Mouse (Mus musculus) midbrain, embryonic 13.5 days (tissue): Measurements from ENCODE around the gene Cadm2. TPM values are rescaled to one million over a fixed set of nuclear protein-coding genes. Genes with fewer than 3 reads are reported as not detected.

ENCODE experiments used
- ATAC-seq: fragments of 200-750 bp; cut with Nextera tagmentation; 2 replicates; pipeline ENCODE4 v1.8.0; 2017; ENCODE audit warnings: mild to moderate bottlenecking, moderate TSS enrichment, moderate library complexity
- H3K27ac ChIP-seq: fragments of 300-500 bp; sonication (generic); 2 replicates; pipeline ENCODE4 v1.5.1; 2015; ENCODE audit warnings: inconsistent platforms, mild to moderate bottlenecking, moderate library complexity
- H3K27me3 ChIP-seq: fragments of 300-500 bp; sonication (generic); 2 replicates; pipeline ENCODE4 v1.6.1; 2015; ENCODE audit warnings: mild to moderate bottlenecking, inconsistent platforms
- H3K36me3 ChIP-seq: fragments of 300-500 bp; sonication (generic); 2 replicates; pipeline ENCODE4 v1.6.1; 2015; ENCODE audit warnings: mild to moderate bottlenecking, inconsistent platforms
- H3K4me1 ChIP-seq: fragments of 300-500 bp; sonication (generic); replicated peaks from 2 replicates; pipeline ENCODE4 v1.6.1; 2015; ENCODE audit warnings: inconsistent platforms
- H3K4me2 ChIP-seq: fragments of 300-500 bp; sonication (generic); replicated peaks from 2 replicates; pipeline ENCODE4 v1.6.1; 2015; ENCODE audit warnings: moderate library complexity, mild to moderate bottlenecking, inconsistent platforms
- H3K4me3 ChIP-seq: fragments of 300-500 bp; sonication (generic); replicated peaks from 2 replicates; pipeline ENCODE4 v1.5.1; 2015; ENCODE audit warnings: mild to moderate bottlenecking, inconsistent platforms
- H3K9ac ChIP-seq: fragments of 300-500 bp; sonication (generic); replicated peaks from 2 replicates; pipeline ENCODE4 v1.6.1; 2015; ENCODE audit warnings: mild to moderate bottlenecking, inconsistent platforms
- H3K9me3 ChIP-seq: fragments of 300-500 bp; sonication (generic); 2 replicates; pipeline ENCODE4 v1.6.1; 2016; ENCODE audit warnings: mild to moderate bottlenecking, inconsistent platforms
- WGBS: fragments of 180-500 bp; shearing (Covaris S2); methylation state at CpG from one replicate; pipeline ENCODE4 v1.1.7; 2015; 5-methylcytosine and 5-hydroxymethylcytosine counted together
- polyA plus RNA-seq: library from polyadenylated mRNA; unstranded; fragments of >200 nt; fragmentation: Nextera tagmentation; extraction: Ambion mirVana; gene quantifications from 2 replicates; pipeline ENCODE4 v1.2.1, GENCODE M21; 2015

The Cadm2 gene
- polyA plus RNA-seq, 1 experiment from 2014 or later, result 29.1 TPM

- Histone ChIP-seq H3K9me3 (no peaks in the 10 kb centered on the region), H3K4me2 (no peak overlapping the region), H3K4me3 (no peak overlapping the region), H3K36me3 (no peaks in the 10 kb centered on the region), H3K27ac (no peak overlapping the region), H3K9ac (no peak overlapping the region), H3K27me3 (no peaks in the 10 kb centered on the region), H3K4me1 (no peaks in the 10 kb centered on the region)
- peak; percentile 34; the same call in 1 of the 2 replicates for ATAC-seq
- WGBS, result 78% methylated on average over 6 of the region's 6 CpGs
Observed at GRCm38 (mm10) chr16:66987741-66988140, 633.0 kb downstream of the Cadm2 start.

GRCm38 (mm10) chr16:66986879-66987278 lies 633.8 kb downstream of the Cadm2 start:
- no peak overlapping the region for H3K4me2 ChIP-seq
- WGBS, result 74% methylated on average over 7 of the region's 7 CpGs
- no peaks in the 10 kb centered on the region for H3K36me3 ChIP-seq
- no peak overlapping the region for H3K9ac ChIP-seq
- ATAC-seq, result no peak
- no peak overlapping the region for H3K27ac ChIP-seq
- no peak overlapping the region for H3K4me3 ChIP-seq
- no peaks in the 10 kb centered on the region for H3K9me3 ChIP-seq
- H3K27me3 ChIP-seq, result no peaks in the 10 kb centered on the region
- H3K4me1 ChIP-seq, result no peaks in the 10 kb centered on the region

DNA sequence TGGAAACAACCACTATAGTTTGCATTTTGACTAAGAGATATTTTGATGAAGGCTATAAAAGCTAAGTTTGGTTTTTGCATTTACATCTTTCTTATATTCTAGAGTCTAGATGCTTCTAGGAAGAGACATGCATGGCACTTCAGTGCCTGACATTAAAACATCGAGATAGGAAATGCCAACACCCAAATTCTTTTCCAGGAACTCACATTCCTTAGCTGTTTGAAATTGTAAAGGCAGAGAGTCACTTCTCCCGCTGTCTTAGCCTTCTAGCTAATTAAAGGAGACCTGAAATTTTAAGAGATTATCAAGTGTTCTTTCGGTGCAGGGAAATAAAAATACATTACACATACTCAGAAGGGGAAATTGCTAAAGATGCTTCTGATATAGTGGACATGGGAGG lies 649.8 kb downstream of the Cadm2 start:
- ATAC-seq, result no peak
- Histone ChIP-seq H3K36me3 (no peaks in the 10 kb centered on the region), H3K9ac (no peak overlapping the region), H3K4me2 (no peak overlapping the region), H3K4me1 (peaks cover 11% of the 10 kb centered on the region), H3K4me3 (no peak overlapping the region), H3K27me3 (no peaks in the 10 kb centered on the region), H3K27ac (no peak overlapping the region), H3K9me3 (no peaks in the 10 kb centered on the region)
- 74% methylated on average over 3 of the region's 3 CpGs for WGBS

DNA sequence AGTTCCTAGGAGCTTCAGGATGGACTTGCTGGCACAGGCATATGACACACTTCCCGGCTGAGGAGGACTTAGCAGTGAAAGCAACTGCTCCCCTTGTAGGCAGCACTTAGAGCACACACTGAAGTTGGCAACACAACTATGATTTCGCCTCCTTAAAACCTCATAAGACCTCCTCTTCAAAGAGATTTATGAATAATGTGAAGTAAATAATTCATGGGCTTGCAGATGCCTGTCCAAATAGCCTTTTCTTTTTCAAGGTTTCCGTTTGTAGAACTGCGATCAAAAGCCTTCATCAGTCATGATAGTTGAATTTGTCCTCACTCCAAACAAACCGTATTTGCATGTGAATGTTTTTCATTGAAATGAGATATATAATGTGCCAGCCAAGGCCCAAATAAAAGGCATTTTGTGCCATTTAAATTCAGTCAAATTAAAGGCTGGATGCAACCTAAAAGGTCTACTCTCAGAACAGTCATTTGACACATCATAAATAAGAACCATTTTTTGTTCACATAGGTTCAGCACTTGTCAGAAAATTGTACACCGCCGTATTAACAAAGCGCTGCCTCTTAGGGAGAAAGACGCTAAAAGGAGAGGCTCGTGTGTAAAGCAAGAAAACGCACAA lies 651.1 kb downstream of the Cadm2 start:
- peak overlapping the region; percentile 3; the same call in 1 of the 2 replicates for H3K4me2 ChIP-seq
- no peaks in the 10 kb centered on the region for H3K9me3 ChIP-seq
- H3K36me3 ChIP-seq, result no peaks in the 10 kb centered on the region
- H3K9ac ChIP-seq, result no peak overlapping the region
- WGBS, result 49% methylated on average over 11 of the region's 11 CpGs
- peaks cover 11% of the 10 kb centered on the region for H3K4me1 ChIP-seq
- ATAC-seq, result peak; percentile 82
- no peak overlapping the region for H3K4me3 ChIP-seq
- H3K27ac ChIP-seq, result no peak overlapping the region; the same call in 1 of the 2 replicates
- H3K27me3 ChIP-seq, result no peaks in the 10 kb centered on the region

- H3K36me3 ChIP-seq, result no peaks in the 10 kb centered on the region
- no peak overlapping the region for H3K9ac ChIP-seq
- no peaks in the 10 kb centered on the region for H3K27me3 ChIP-seq
- H3K4me2 ChIP-seq, result no peak overlapping the region
- WGBS, result 80% methylated on average over 5 of the region's 5 CpGs
- H3K9me3 ChIP-seq, result no peaks in the 10 kb centered on the region
- no peak overlapping the region for H3K4me3 ChIP-seq
- no peak overlapping the region for H3K27ac ChIP-seq
- no peak for ATAC-seq
- peaks cover 11% of the 10 kb centered on the region for H3K4me1 ChIP-seq
Observed at GRCm38 (mm10) chr16:66968336-66968735, 652.4 kb downstream of the Cadm2 start.

DNA sequence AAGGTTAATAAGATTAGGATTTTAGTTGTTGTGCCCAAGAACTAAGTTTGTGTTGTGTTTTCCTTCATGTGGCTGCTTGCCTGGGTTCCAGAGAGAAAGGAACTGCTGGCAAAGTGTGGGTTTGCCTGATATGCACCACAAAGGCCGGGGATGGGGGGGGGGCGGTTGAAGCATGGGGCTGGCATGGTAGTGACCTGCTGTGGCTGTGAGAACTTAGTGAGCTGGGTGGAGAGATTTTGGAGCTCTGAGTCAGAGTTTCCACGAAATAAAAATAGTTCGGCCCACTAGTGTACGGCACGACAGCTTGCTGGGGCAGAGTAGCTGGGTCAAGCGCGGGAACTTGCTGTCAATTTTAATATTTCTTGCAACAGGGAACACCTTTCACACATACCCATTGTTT lies 653.0 kb downstream of the Cadm2 start:
- no peak for ATAC-seq
- Histone ChIP-seq H3K9me3 (no peaks in the 10 kb centered on the region), H3K36me3 (no peaks in the 10 kb centered on the region)

GRCm38 (mm10) chr16:66959146-66959545 lies 661.6 kb downstream of the Cadm2 start:
- H3K4me3 ChIP-seq, result no peak overlapping the region
- H3K36me3 ChIP-seq, result no peaks in the 10 kb centered on the region
- no peaks in the 10 kb centered on the region for H3K4me1 ChIP-seq
- H3K9ac ChIP-seq, result no peak overlapping the region
- no peak overlapping the region for H3K27ac ChIP-seq
- ATAC-seq, result no peak
- no peaks in the 10 kb centered on the region for H3K27me3 ChIP-seq
- no peaks in the 10 kb centered on the region for H3K9me3 ChIP-seq
- H3K4me2 ChIP-seq, result no peak overlapping the region
- 81% methylated on average over 3 of the region's 3 CpGs for WGBS

More for the DNA sequence above, 653.0 kb downstream of the Cadm2 start:
- 81% methylated on average over 8 of the region's 8 CpGs for WGBS
- Histone ChIP-seq H3K27me3 (no peaks in the 10 kb centered on the region), H3K27ac (no peak overlapping the region), H3K9ac (no peak overlapping the region), H3K4me3 (no peak overlapping the region), H3K4me2 (no peak overlapping the region), H3K4me1 (peaks cover 11% of the 10 kb centered on the region)

DNA sequence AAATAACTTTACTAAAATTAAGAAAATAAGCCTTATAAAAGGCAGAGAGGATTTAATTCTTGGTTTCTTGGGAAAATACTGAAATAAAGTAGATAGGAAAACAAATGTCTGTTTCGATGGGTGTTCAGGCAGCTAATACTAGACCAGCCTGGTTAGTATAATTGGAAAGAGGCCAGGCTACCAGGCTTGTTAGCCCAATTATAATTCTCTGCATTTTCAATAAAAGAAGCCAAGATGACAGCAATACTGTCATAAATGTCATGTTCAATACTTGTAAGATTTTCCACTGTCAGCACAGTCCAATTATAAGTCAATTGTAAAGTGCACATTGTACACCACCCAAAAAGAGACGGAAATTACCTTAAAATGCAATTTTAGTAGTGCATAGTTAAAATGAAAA lies 664.8 kb downstream of the Cadm2 start:
- ATAC-seq, result no peak
- Histone ChIP-seq H3K4me3 (no peak overlapping the region), H3K27ac (no peak overlapping the region), H3K9ac (no peak overlapping the region), H3K36me3 (no peaks in the 10 kb centered on the region), H3K4me2 (no peak overlapping the region), H3K4me1 (no peaks in the 10 kb centered on the region), H3K9me3 (no peaks in the 10 kb centered on the region), H3K27me3 (no peaks in the 10 kb centered on the region)
- 89% methylated on average over 2 of the region's 2 CpGs for WGBS

- Histone ChIP-seq H3K4me2 (no peak overlapping the region), H3K27ac (peak overlapping the region; percentile 9; the same call in 1 of the 2 replicates), H3K36me3 (no peaks in the 10 kb centered on the region), H3K4me1 (peaks cover 5% of the 10 kb centered on the region; the same call in 1 of the 2 replicates), H3K9ac (no peak overlapping the region), H3K9me3 (no peaks in the 10 kb centered on the region), H3K4me3 (no peak overlapping the region), H3K27me3 (no peaks in the 10 kb centered on the region)
- 60% methylated on average over 6 of the region's 6 CpGs for WGBS
- no peak for ATAC-seq
Observed at GRCm38 (mm10) chr16:66936332-66936731, 684.4 kb downstream of the Cadm2 start.

DNA sequence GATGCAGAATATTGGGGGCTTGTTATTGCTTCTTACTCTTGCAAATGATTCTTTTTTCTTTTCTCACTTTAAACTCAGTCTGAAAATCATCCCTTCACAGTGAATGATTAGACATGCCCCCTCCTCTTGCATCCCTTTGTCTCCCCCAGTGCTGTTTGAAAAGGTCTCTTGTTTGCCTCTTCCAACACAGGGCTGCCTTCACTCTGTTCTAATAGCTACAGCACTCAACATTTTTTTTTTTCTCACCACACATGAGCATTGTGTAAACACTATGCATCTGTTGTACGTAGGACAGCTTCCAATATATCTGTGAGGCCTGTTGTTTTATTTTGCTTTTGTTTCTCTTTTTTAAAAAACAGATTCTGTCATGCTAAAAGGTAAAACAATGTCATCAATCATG lies 695.2 kb downstream of the Cadm2 start:
- 13% methylated on average over 1 of the region's 1 CpGs for WGBS
- no peak overlapping the region for H3K4me2 ChIP-seq
- H3K36me3 ChIP-seq, result no peaks in the 10 kb centered on the region
- no peaks in the 10 kb centered on the region for H3K9me3 ChIP-seq
- no peaks in the 10 kb centered on the region for H3K27me3 ChIP-seq
- no peak overlapping the region for H3K27ac ChIP-seq
- no peak overlapping the region for H3K9ac ChIP-seq
- ATAC-seq, result no peak
- no peak overlapping the region for H3K4me3 ChIP-seq
- H3K4me1 ChIP-seq, result no peaks in the 10 kb centered on the region; the same call in 1 of the 2 replicates

DNA sequence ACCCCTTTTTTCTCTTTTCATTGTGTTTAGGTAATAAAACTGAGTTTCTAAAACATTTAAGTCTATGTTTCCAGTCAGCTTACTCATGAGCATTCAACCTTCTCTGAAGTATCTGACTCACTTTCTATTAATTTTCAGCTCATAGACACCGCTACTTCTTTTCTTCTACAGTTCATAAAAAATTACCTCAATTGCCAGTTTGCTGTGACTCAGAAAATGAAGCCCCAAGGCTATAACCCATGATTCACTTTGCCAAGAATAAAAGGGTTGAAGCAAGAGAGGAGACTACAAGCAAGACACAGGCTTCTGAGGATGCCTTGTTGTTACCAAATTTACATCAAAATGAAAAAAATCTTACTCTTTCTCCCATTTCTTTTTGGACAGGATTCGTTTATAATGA lies 698.0 kb downstream of the Cadm2 start:
- Histone ChIP-seq H3K9ac (no peak overlapping the region), H3K27ac (no peak overlapping the region), H3K27me3 (no peaks in the 10 kb centered on the region), H3K9me3 (no peaks in the 10 kb centered on the region), H3K36me3 (no peaks in the 10 kb centered on the region), H3K4me1 (no peaks in the 10 kb centered on the region; the same call in 1 of the 2 replicates), H3K4me3 (no peak overlapping the region), H3K4me2 (no peak overlapping the region)
- ATAC-seq, result no peak
- 80% methylated on average over 2 of the region's 2 CpGs for WGBS

DNA sequence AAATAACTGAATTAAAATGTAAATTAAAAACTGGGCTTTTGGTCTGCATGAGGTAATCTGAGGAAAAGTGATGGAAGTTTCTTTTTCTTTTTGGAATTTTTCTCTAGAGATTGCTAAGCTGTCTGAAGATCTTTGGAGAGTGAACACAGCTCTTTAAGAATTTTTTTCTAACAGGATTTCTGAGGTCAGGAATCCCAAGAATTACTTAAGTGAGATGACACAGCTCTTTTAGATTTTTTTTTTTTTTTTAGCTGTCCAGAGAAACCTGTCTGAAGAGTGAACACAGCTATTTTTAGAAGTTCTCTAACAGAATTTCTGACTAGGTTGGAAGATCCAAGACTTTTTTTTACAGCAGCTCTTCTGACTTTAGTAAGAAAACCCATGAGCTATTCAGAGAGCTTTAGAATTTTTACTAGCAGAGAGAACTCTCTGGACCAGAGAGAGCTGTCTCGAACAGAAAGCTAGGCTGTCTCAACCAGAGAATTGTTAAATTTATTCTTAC lies 699.2 kb downstream of the Cadm2 start:
- WGBS, result 88% methylated on average over 1 of the region's 1 CpGs
- Histone ChIP-seq H3K4me1 (no peaks in the 10 kb centered on the region; the same call in 1 of the 2 replicates), H3K27me3 (no peaks in the 10 kb centered on the region), H3K9ac (no peak overlapping the region), H3K4me2 (no peak overlapping the region), H3K36me3 (no peaks in the 10 kb centered on the region), H3K4me3 (no peak overlapping the region), H3K9me3 (no peaks in the 10 kb centered on the region), H3K27ac (no peak overlapping the region)
- no peak for ATAC-seq
